Mouse (Mus musculus): ENCODE results near the gene Hpcal1. TPM values are rescaled to one million over a fixed set of nuclear protein-coding genes. Genes with fewer than 3 reads are reported as not detected.

The Hpcal1 gene
- total and polyA plus RNA-seq, 2 experiments from 2014 or later, result 93.9 to 180 TPM

DNA sequence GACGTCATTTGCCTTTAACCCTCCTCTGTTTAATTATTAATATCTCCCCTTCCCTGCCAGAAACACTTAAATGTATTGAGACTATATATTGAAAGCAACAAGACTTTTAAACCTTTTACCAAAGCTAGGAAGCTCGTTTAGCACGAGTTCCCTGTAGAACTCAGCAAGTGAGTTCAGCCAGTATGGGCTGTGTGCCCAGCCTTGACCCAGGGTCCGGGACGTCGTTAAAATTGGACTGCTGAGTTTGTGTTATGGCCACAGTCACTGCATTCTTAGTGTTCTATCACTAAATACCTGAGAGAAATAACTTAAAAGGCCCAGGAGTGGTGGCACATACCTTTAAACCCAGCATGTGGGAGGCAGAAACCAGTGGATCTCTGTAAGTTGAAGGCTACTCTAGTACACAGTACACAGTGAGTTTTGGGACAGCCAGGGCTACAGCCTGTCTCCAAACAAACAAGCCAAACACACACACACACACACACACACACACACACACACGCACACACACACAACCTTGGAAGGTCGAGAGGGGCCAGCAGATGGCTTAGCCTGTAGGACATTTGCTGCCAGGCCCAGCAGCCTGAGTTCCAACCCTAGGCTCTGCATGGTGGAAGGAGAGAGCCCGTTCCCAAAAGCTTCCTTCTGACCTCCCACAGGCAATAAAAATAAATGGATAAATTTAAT is 11.7 kb downstream of the Hpcal1 start:
- Histone ChIP-seq H3K4me3 (ENCODE audit: low read length) (no peak overlapping the region), H3K9me3 (ENCODE audit: low read length) (no peaks in the 10 kb centered on the region), H3K4me1 (ENCODE audit: insufficient read depth, low read length) (peaks cover 12% of the 10 kb centered on the region), H3K4me2 (ENCODE audit: low read depth, low read length) (no peak overlapping the region), H3K27ac (no peak overlapping the region), H3K9ac (replicated peaks; ENCODE audit: low read length) (no peak overlapping the region), H3K27me3 (ENCODE audit: insufficient read depth, low read length) (no peaks in the 10 kb centered on the region), H3K36me3 (ENCODE audit: insufficient read depth, low read length) (no peaks in the 10 kb centered on the region)
- ATAC-seq (0 out of 2 replicates have a peak, but pooled peaks have one; percentile 43), DNase-seq (ENCODE audit: low spot score) (no peak)
- WGBS, result 43% methylated on average over 9 of the region's 9 CpGs
- TF ChIP-seq CTCF (IDR thresholded peaks at IDR 0.05; ENCODE audit: low read depth), result no peak

DNA sequence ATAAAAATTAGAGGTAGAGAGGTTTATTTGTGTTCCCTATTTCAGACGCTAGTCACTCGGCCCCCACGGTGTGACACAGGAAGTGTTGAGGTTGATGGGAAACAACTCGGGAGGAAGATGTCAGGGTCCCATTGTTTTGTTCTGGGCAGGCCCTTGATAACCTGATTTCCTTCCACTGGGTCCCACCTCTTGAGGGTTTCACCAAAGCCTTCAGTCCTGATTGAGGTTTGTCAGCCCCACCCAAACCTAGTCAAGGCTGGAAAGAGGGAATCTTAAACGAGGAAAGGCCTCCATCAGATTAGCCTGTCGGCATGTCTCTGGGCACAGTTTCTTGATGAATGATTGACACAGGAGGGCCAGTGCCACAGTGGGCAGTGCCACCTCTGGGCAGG is 12.3 kb downstream of the Hpcal1 start:
- no peak overlapping the region for H3K4me3 ChIP-seq (ENCODE audit: low read length)
- H3K4me1 ChIP-seq (ENCODE audit: insufficient read depth, low read length), result peaks cover 12% of the 10 kb centered on the region
- H3K36me3 ChIP-seq (ENCODE audit: insufficient read depth, low read length), result no peaks in the 10 kb centered on the region
- no peak for ATAC-seq
- WGBS, result 84% methylated on average over 6 of the region's 6 CpGs
- no peaks in the 10 kb centered on the region for H3K27me3 ChIP-seq (ENCODE audit: insufficient read depth, low read length)
- no peaks in the 10 kb centered on the region for H3K9me3 ChIP-seq (ENCODE audit: low read length)
- no peak overlapping the region for H3K9ac ChIP-seq (replicated peaks; ENCODE audit: low read length)
- no peak overlapping the region for H3K27ac ChIP-seq
- DNase-seq (ENCODE audit: low spot score), result no peak
- TF ChIP-seq CTCF (IDR thresholded peaks at IDR 0.05; ENCODE audit: low read depth), result no peak
- no peak overlapping the region for H3K4me2 ChIP-seq (ENCODE audit: low read depth, low read length)

DNA sequence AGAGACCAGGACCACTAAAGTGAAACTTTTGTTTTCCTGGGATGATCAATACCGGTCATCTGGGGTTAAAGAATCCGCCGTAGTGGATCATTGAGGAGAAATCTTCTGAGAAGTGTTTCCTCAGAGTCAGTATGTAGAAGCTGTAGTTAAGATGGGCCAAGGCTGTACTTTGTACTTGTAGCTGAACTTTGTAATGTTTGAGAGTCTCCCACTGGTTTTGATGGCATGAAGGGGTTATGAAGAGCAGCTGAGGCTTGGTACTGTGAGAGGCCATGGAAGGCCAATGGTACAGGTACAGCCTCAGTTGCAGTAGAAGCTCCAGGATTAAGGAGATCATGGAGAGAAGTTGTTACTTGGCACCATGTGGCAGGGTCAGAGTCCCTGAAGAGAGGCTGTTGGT is 13.2 kb downstream of the Hpcal1 start:
- peaks cover 12% of the 10 kb centered on the region for H3K4me1 ChIP-seq (ENCODE audit: insufficient read depth, low read length)
- TF ChIP-seq CTCF (IDR thresholded peaks at IDR 0.05; ENCODE audit: low read depth), result no peak

DNA sequence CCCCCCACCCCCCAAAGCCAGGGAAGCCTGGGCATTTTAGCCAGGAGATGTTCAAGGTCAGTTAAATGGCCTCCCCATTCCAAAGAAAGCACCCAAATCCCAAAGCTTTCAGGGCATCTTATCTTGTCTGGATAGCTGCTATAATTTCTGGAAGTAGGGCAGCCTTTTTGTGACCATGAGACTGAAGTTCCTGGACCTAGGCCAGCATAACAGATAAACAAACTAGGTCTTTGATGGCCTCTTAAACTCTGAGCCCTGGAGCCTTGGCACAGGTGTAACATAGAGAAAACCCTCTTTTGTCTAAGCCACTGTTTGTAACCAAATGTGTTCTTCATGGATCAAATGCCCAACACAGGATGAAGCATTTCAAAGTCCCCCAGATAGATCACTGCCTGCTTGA is 16.8 kb downstream of the Hpcal1 start:
- Histone ChIP-seq H3K4me1 (ENCODE audit: insufficient read depth, low read length) (peaks cover 16% of the 10 kb centered on the region), H3K27ac (no peak overlapping the region), H3K27me3 (ENCODE audit: insufficient read depth, low read length) (no peaks in the 10 kb centered on the region), H3K9me3 (ENCODE audit: low read length) (no peaks in the 10 kb centered on the region), H3K9ac (replicated peaks; ENCODE audit: low read length) (no peak overlapping the region), H3K36me3 (ENCODE audit: insufficient read depth, low read length) (no peaks in the 10 kb centered on the region), H3K4me2 (ENCODE audit: low read depth, low read length) (no peak overlapping the region), H3K4me3 (ENCODE audit: low read length) (no peak overlapping the region)
- no peak for TF ChIP-seq CTCF (IDR thresholded peaks at IDR 0.05; ENCODE audit: low read depth)
- no peak for DNase-seq (ENCODE audit: low spot score)
- ATAC-seq, result no peak

More for the DNA sequence above, 13.2 kb downstream of the Hpcal1 start:
- H3K9ac ChIP-seq (replicated peaks; ENCODE audit: low read length), result no peak overlapping the region
- no peak overlapping the region for H3K27ac ChIP-seq
- H3K4me2 ChIP-seq (ENCODE audit: low read depth, low read length), result no peak overlapping the region
- H3K36me3 ChIP-seq (ENCODE audit: insufficient read depth, low read length), result no peaks in the 10 kb centered on the region
- 95% methylated on average over 3 of the region's 3 CpGs for WGBS
- no peaks in the 10 kb centered on the region for H3K27me3 ChIP-seq (ENCODE audit: insufficient read depth, low read length)
- ATAC-seq, result no peak
- DNase-seq (ENCODE audit: low spot score), result no peak
- H3K4me3 ChIP-seq (ENCODE audit: low read length), result no peak overlapping the region
- H3K9me3 ChIP-seq (ENCODE audit: low read length), result no peaks in the 10 kb centered on the region

DNA sequence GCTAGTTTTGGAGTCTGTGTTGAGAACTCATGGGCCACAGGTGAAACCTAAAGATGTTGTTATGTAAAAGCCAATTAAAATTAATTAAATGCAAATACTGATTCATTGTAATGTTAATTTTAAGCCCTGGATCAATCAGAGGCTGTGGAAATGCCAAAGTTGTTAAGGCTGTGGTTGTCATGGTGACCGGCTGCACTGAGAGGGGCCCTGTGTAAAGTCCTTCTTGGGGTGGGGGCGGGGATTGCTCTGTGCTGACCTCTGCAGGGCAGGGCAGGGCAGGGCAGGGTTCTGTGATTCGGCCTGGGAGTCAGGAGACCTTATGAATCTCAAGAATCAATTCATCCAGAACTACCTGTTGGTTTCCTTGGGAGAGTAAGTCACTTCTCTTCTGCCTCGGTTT is 18.8 kb downstream of the Hpcal1 start:
- peak; percentile 45 for TF ChIP-seq CTCF (IDR thresholded peaks at IDR 0.05; ENCODE audit: low read depth)
- DNase-seq (ENCODE audit: low spot score) (peak; percentile 39), ATAC-seq (no peak)
- H3K36me3 ChIP-seq (ENCODE audit: insufficient read depth, low read length), result no peaks in the 10 kb centered on the region
- no peak overlapping the region for H3K9ac ChIP-seq (replicated peaks; ENCODE audit: low read length)
- no peak overlapping the region for H3K27ac ChIP-seq
- H3K4me2 ChIP-seq (ENCODE audit: low read depth, low read length), result no peak overlapping the region
- H3K4me1 ChIP-seq (ENCODE audit: insufficient read depth, low read length), result peaks cover 13% of the 10 kb centered on the region; the same call in 1 of the 2 replicates
- H3K27me3 ChIP-seq (ENCODE audit: insufficient read depth, low read length), result no peaks in the 10 kb centered on the region
- H3K4me3 ChIP-seq (ENCODE audit: low read length), result no peak overlapping the region
- 16% methylated on average over 4 of the region's 4 CpGs for WGBS
- no peaks in the 10 kb centered on the region for H3K9me3 ChIP-seq (ENCODE audit: low read length)

DNA sequence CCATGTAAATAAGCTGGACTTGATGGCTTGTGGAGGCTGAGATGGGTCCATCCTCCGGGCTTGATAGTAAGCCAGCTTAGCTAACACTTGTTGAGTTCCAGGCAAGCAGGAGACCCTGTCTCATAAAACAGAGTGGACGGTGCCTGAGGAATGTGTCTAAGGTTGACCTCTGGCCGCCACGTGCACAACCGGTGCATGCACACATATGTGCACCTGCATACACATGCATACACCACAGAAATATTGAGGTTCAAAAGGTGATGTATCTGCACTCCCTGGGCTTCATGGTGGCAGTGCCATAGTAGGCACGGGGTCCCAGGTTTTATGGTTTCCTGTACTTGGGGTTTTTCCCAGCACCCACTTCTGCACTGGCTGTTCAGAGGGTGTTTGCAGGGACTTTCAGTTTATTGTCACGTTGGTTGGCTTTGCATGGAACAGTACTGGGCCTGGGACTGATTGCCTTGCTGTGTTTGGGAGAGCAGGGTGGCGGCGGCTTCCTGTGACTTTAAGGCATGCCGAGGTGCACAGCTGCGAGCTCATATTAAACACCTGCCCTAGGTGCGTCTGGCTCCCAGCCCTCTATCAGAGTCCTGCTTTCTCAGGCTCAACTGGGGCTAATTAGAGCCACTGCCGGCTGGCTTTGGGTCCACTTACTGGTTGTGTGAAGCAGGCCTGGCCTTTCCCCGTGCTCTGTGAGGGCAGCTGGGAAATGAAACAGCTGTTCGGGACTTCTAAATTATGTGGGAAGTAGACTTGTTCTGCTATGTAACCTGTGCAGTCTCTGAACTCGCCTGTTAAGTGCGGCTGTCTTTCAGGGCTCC is 19.5 kb downstream of the Hpcal1 start:
- ATAC-seq, result no peak
- H3K4me2 ChIP-seq (ENCODE audit: low read depth, low read length), result no peak overlapping the region
- no peak for TF ChIP-seq CTCF (IDR thresholded peaks at IDR 0.05; ENCODE audit: low read depth)
- no peak for DNase-seq (ENCODE audit: low spot score)
- H3K9ac ChIP-seq (replicated peaks; ENCODE audit: low read length), result no peak overlapping the region
- H3K4me3 ChIP-seq (ENCODE audit: low read length), result no peak overlapping the region
- no peaks in the 10 kb centered on the region for H3K27me3 ChIP-seq (ENCODE audit: insufficient read depth, low read length)
- WGBS, result 75% methylated on average over 17 of the region's 17 CpGs
- H3K9me3 ChIP-seq (ENCODE audit: low read length), result no peaks in the 10 kb centered on the region
- no peak overlapping the region for H3K27ac ChIP-seq
- no peaks in the 10 kb centered on the region for H3K36me3 ChIP-seq (ENCODE audit: insufficient read depth, low read length)
- H3K4me1 ChIP-seq (ENCODE audit: insufficient read depth, low read length), result peaks cover 13% of the 10 kb centered on the region; the same call in 1 of the 2 replicates

DNA sequence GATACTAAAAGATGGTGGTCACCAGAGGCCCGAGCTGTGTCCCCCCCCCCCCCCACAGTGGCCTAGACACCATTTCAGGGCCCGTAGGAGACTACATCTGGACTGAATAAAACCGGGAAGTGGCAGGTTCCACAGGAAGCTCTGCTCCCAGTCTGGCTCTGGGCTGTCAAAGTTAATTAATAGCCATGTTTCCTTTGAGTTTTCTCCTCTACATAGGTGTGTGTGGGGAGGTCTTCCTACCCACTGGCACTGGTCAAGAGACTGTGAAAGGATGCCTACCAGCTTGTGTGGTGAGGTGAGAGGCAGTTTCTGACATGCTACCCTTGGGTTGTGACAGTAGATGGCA is 20.1 kb downstream of the Hpcal1 start:
- no peaks in the 10 kb centered on the region for H3K36me3 ChIP-seq (ENCODE audit: insufficient read depth, low read length)
- 53% methylated on average over 3 of the region's 3 CpGs for WGBS
- no peak for TF ChIP-seq CTCF (IDR thresholded peaks at IDR 0.05; ENCODE audit: low read depth)
- H3K27me3 ChIP-seq (ENCODE audit: insufficient read depth, low read length), result no peaks in the 10 kb centered on the region
- ATAC-seq, result no peak
- H3K27ac ChIP-seq, result no peak overlapping the region
- no peak for DNase-seq (ENCODE audit: low spot score)
- H3K4me1 ChIP-seq (ENCODE audit: insufficient read depth, low read length), result peaks cover 13% of the 10 kb centered on the region; the same call in 1 of the 2 replicates
- H3K9me3 ChIP-seq (ENCODE audit: low read length), result no peaks in the 10 kb centered on the region
- H3K4me3 ChIP-seq (ENCODE audit: low read length), result no peak overlapping the region
- H3K9ac ChIP-seq (replicated peaks; ENCODE audit: low read length), result no peak overlapping the region
- H3K4me2 ChIP-seq (ENCODE audit: low read depth, low read length), result no peak overlapping the region

Measured in hindbrain, postnatal 0 days (tissue).